Mouse (Mus musculus): ENCODE data around the gene Lrrc36. TPM values are rescaled to one million over a fixed set of nuclear protein-coding genes. Genes with fewer than 3 reads are reported as not detected.

The Lrrc36 gene
- polyA plus RNA-seq, 1 experiment = 0.24 TPM

DNA sequence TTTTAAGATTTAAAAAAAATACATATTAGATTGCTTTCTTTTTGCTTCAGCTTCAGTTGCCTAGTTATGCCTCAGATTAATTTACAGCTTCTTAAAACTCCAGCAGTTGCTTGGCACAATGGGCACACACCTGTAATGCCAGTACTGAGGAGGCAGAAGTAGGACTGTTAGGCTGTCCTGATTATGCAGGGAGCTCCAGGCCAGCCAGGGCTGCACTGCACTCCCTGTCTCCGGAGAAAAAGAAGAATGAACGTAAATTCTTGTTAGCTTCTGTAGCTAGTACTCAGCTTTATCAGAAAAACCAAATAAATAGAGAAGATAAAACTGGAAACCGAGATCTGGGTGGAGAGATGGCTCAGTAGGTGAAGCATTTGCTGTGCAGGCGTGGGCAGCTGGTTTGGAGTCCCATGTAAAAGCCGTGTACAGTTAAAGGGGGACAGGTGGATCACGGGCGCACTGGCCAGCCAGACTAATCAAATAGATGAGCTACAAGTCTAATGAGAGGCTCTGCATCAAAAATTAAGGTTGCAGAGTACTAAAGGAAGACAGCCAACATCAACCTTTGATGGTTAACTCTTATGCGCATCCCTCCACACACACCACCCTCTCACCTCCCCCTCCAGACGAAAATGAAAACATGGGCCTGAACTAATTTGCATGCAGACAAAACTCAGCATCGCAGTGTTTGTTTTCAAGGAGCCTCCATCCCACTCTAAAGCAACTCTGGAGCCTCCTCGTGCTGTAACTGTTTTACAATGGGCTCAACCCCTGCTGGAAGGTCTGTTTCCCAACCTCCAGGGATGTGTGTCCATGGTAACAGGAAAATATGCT lies 32.1 kb downstream of the Lrrc36 start:
- Histone ChIP-seq H3K27me3 (ENCODE audit: control insufficient read depth, insufficient read depth, low read length) (no peaks in the 10 kb centered on the region), H3K36me3 (ENCODE audit: control insufficient read depth, insufficient read depth, low read length) (no peaks in the 10 kb centered on the region), H3K4me3 (ENCODE audit: control insufficient read depth, insufficient read depth, low read length) (no peak overlapping the region), H3K27ac (ENCODE audit: control insufficient read depth, insufficient read depth, low read length) (no peak overlapping the region), H3K4me1 (replicated peaks; ENCODE audit: control insufficient read depth, insufficient read depth, low read length) (no peaks in the 10 kb centered on the region)
- TF ChIP-seq POLR2A (IDR thresholded peaks at IDR 0.05; ENCODE audit: control insufficient read depth, extremely low read depth, insufficient read depth, low read length, poor library complexity) = no peak
- TF ChIP-seq CTCF (IDR thresholded peaks at IDR 0.05; ENCODE audit: borderline replicate concordance, control insufficient read depth, extremely low read depth, insufficient read depth, low read length, poor library complexity) = no peak
- DNase-seq = no peak
- WGBS = 79% methylated on average over 11 of the region's 11 CpGs

DNA sequence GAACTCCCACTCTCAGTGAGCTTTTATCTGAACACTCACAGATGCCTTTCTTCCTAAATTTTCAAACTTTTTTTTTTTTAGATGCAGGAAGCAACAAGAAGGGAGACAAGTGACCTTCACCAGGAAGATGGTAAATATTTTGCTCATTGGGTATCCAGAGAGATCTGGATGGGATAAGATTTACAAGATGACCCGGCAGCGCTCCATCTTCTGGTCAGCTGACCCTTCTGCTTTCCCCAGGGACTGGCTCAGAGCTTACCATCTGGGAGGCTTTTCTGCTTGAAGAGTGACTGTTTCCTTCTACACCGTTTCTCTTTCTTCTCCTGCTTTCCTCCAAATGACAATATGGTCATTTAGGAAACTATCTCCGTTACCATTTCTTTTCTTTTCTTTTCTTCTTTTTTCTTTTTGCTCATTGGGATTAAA lies 32.8 kb downstream of the Lrrc36 start:
- Histone ChIP-seq H3K4me3 (ENCODE audit: control insufficient read depth, insufficient read depth, low read length) (no peak overlapping the region), H3K36me3 (ENCODE audit: control insufficient read depth, insufficient read depth, low read length) (no peaks in the 10 kb centered on the region), H3K4me1 (replicated peaks; ENCODE audit: control insufficient read depth, insufficient read depth, low read length) (no peaks in the 10 kb centered on the region), H3K27ac (ENCODE audit: control insufficient read depth, insufficient read depth, low read length) (no peak overlapping the region), H3K27me3 (ENCODE audit: control insufficient read depth, insufficient read depth, low read length) (no peaks in the 10 kb centered on the region)
- 82% methylated on average over 4 of the region's 4 CpGs for WGBS
- DNase-seq = no peak
- TF ChIP-seq POLR2A (IDR thresholded peaks at IDR 0.05; ENCODE audit: control insufficient read depth, extremely low read depth, insufficient read depth, low read length, poor library complexity) = no peak
- TF ChIP-seq CTCF (IDR thresholded peaks at IDR 0.05; ENCODE audit: borderline replicate concordance, control insufficient read depth, extremely low read depth, insufficient read depth, low read length, poor library complexity) = no peak

DNA sequence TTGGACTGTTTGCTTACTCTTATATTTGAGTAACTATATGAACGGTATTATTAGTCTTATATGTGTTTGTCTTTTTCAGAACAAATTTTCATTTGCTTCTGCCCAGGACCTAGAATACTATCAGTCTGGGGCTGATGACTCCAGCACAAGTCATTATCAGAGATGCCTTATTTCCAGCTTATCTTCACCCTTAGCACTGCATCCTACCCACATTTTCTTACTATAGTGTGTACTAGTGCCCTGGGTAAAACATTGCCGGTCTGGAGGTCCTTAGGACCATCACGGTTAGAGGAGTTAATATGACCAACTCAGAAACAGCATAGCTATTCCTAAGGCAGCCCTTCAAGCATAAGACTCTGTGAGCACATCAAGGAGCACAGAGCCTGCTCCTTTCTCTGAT lies 34.8 kb downstream of the Lrrc36 start:
- Histone ChIP-seq H3K4me1 (replicated peaks; ENCODE audit: control insufficient read depth, insufficient read depth, low read length) (no peaks in the 10 kb centered on the region), H3K4me3 (ENCODE audit: control insufficient read depth, insufficient read depth, low read length) (no peak overlapping the region), H3K27me3 (ENCODE audit: control insufficient read depth, insufficient read depth, low read length) (no peaks in the 10 kb centered on the region), H3K27ac (ENCODE audit: control insufficient read depth, insufficient read depth, low read length) (no peak overlapping the region), H3K36me3 (ENCODE audit: control insufficient read depth, insufficient read depth, low read length) (no peaks in the 10 kb centered on the region)
- TF ChIP-seq CTCF (IDR thresholded peaks at IDR 0.05; ENCODE audit: borderline replicate concordance, control insufficient read depth, extremely low read depth, insufficient read depth, low read length, poor library complexity) (no peak), POLR2A (IDR thresholded peaks at IDR 0.05; ENCODE audit: control insufficient read depth, extremely low read depth, insufficient read depth, low read length, poor library complexity) (no peak)
- 96% methylated on average over 3 of the region's 3 CpGs for WGBS
- DNase-seq = no peak

DNA sequence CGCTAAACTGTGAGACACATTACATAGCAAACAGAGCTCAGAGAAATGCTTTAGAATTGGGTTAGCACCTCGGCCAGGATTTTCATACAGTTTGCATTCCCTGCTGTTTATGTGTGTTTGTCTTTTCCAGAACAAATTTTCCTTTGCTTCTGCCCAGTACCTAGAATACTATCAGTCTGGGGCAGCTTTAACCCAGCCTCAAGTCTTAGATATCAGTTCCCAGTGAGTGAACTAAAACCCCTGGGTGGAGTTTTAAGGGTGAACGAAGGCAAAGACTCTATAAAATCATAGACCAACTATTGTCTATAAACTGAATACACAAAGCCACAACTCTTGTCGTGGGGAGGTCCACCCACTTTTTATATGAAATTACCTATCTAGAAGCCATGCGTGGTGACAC lies 35.2 kb downstream of the Lrrc36 start:
- Histone ChIP-seq H3K4me1 (replicated peaks; ENCODE audit: control insufficient read depth, insufficient read depth, low read length) (no peaks in the 10 kb centered on the region), H3K4me3 (ENCODE audit: control insufficient read depth, insufficient read depth, low read length) (no peak overlapping the region), H3K36me3 (ENCODE audit: control insufficient read depth, insufficient read depth, low read length) (no peaks in the 10 kb centered on the region), H3K27me3 (ENCODE audit: control insufficient read depth, insufficient read depth, low read length) (no peaks in the 10 kb centered on the region), H3K27ac (ENCODE audit: control insufficient read depth, insufficient read depth, low read length) (no peak overlapping the region)
- WGBS = 92% methylated on average over 5 of the region's 5 CpGs
- TF ChIP-seq CTCF (IDR thresholded peaks at IDR 0.05; ENCODE audit: borderline replicate concordance, control insufficient read depth, extremely low read depth, insufficient read depth, low read length, poor library complexity) (no peak), POLR2A (IDR thresholded peaks at IDR 0.05; ENCODE audit: control insufficient read depth, extremely low read depth, insufficient read depth, low read length, poor library complexity) (no peak)
- no peak for DNase-seq

DNA sequence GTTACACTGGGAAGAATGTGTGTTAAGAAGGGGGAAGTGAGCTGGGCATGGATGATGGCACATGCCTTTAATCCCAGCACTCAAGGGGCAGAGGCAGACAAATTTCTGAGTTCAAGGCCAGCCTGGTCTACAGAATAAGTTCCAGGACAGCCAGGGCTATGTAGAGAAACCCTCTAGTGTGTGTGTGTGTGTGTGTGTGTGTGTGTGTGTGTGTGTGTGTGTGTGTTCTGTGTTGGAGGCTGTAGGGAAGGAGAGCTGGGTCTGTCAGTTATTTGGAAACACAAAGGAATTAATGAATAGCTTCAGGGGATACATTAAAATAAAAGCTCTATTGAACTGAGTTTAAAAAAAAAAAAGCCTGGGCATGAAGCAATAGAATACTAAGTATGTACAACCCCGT lies 37.6 kb downstream of the Lrrc36 start:
- 97% methylated on average over 1 of the region's 1 CpGs for WGBS

DNA sequence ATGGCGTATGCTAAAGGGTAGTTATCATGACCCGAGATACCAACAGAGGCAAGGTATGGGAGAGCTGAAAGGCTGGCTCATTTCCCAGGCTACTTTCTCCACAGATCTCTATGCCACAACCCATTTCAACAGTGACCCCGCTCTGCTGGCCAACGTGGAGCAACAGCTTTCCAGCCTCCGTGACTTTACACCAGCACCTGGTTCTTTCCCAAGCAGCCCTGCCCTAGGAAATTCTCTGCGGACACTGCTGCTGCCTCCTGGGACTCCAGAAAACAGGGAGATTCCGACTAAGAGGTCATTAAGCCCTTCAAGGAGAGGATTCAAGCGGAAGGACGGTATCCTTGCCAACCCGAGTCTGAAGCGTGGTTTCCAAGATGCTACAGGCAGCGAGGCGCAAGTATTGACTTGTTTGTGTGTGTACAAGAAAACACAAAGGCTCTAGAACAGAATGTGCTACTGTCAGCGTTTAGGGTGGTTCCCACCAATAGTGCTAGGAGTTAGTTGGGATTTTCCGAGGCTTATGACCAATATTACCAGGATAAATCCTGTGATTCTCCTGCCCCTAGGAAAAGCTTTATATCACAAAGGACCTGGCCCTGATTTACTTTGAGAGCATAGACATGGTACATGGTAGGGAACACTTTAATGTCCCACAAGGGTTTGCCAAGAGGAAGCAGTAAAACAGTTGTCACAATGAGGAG lies 38.7 kb downstream of the Lrrc36 start:
- Histone ChIP-seq H3K36me3 (ENCODE audit: control insufficient read depth, insufficient read depth, low read length) (no peaks in the 10 kb centered on the region), H3K27me3 (ENCODE audit: control insufficient read depth, insufficient read depth, low read length) (no peaks in the 10 kb centered on the region), H3K4me3 (ENCODE audit: control insufficient read depth, insufficient read depth, low read length) (no peak overlapping the region), H3K27ac (ENCODE audit: control insufficient read depth, insufficient read depth, low read length) (no peak overlapping the region), H3K4me1 (replicated peaks; ENCODE audit: control insufficient read depth, insufficient read depth, low read length) (no peaks in the 10 kb centered on the region)
- WGBS = 82% methylated on average over 15 of the region's 15 CpGs
- no peak for DNase-seq
- TF ChIP-seq POLR2A (IDR thresholded peaks at IDR 0.05; ENCODE audit: control insufficient read depth, extremely low read depth, insufficient read depth, low read length, poor library complexity) (no peak), CTCF (IDR thresholded peaks at IDR 0.05; ENCODE audit: borderline replicate concordance, control insufficient read depth, extremely low read depth, insufficient read depth, low read length, poor library complexity) (no peak)

More for the DNA sequence above, 37.6 kb downstream of the Lrrc36 start:
- TF ChIP-seq CTCF (IDR thresholded peaks at IDR 0.05; ENCODE audit: borderline replicate concordance, control insufficient read depth, extremely low read depth, insufficient read depth, low read length, poor library complexity) (no peak), POLR2A (IDR thresholded peaks at IDR 0.05; ENCODE audit: control insufficient read depth, extremely low read depth, insufficient read depth, low read length, poor library complexity) (no peak)
- Histone ChIP-seq H3K27ac (ENCODE audit: control insufficient read depth, insufficient read depth, low read length) (no peak overlapping the region), H3K27me3 (ENCODE audit: control insufficient read depth, insufficient read depth, low read length) (no peaks in the 10 kb centered on the region), H3K4me3 (ENCODE audit: control insufficient read depth, insufficient read depth, low read length) (no peak overlapping the region), H3K36me3 (ENCODE audit: control insufficient read depth, insufficient read depth, low read length) (no peaks in the 10 kb centered on the region), H3K4me1 (replicated peaks; ENCODE audit: control insufficient read depth, insufficient read depth, low read length) (no peaks in the 10 kb centered on the region)
- no peak for DNase-seq
